Mouse (Mus musculus): ENCODE data around the gene Pla2g5. TPM values are rescaled to one million over a fixed set of nuclear protein-coding genes. Genes with fewer than 3 reads are reported as not detected.
A peak's percentile ranks its signal among the peaks of the same experiment; 100 is the strongest.
"Not testable (repeated sequence)": the region's sequence is repeated elsewhere in the genome, so short reads cannot be mapped to it uniquely, and the experiment has no call there.

Pla2g5 gene
- polyA plus RNA-seq, 1 experiment from 2014 or later = 0.35 TPM

DNA sequence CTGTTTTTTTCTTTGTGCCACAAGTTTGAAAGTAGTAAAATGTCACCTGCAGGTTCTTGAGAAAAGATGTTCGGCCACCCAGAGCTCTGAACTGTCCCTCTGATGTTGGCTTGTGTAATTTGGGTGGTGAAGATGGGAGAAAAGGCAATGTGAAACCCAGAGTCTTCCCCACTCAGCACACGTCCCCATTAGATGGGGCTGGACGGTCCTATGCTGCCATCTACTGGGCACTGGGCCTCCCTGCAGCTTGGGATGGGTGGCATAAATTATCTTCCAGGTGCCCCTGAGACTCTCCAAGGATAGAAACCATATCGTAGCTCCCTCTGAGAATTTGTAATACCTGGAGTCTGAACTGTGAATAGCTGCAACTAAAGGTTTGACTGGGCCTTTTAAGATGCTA is 11.8 kb downstream of the Pla2g5 start:
- Histone ChIP-seq H3K27me3 (ENCODE audit: control insufficient read depth, insufficient read depth, low read length) (no peaks in the 10 kb centered on the region), H3K9me3 (ENCODE audit: control insufficient read depth, low read length) (no peaks in the 10 kb centered on the region), H3K4me3 (ENCODE audit: low read length) (no peak overlapping the region), H3K4me2 (replicated peaks; ENCODE audit: low read depth, low read length) (no peak overlapping the region), H3K4me1 (ENCODE audit: control insufficient read depth, insufficient read depth, low read length) (no peaks in the 10 kb centered on the region), H3K36me3 (ENCODE audit: control insufficient read depth, insufficient read depth, low read length) (no peaks in the 10 kb centered on the region), H3K9ac (ENCODE audit: low read depth, low read length) (no peak overlapping the region), H3K27ac (ENCODE audit: low read depth, low read length) (no peak overlapping the region)
- 5% methylated on average over 4 of the region's 4 CpGs for whole genome bisulfite sequencing
- ATAC-seq (ENCODE audit: low FRiP score, low TSS enrichment) = 0 out of 2 replicates have a peak, but pooled peaks have one; percentile 28

- 87% methylated on average over 7 of the region's 7 CpGs for WGBS
- no peak overlapping the region for H3K27ac ChIP-seq (ENCODE audit: low read depth, low read length)
- no peaks in the 10 kb centered on the region for H3K27me3 ChIP-seq (ENCODE audit: control insufficient read depth, insufficient read depth, low read length)
- no peaks in the 10 kb centered on the region for H3K4me1 ChIP-seq (ENCODE audit: control insufficient read depth, insufficient read depth, low read length)
- no peak overlapping the region for H3K4me3 ChIP-seq (ENCODE audit: low read length)
- no peaks in the 10 kb centered on the region for H3K36me3 ChIP-seq (ENCODE audit: control insufficient read depth, insufficient read depth, low read length)
- ATAC-seq (ENCODE audit: low FRiP score, low TSS enrichment) = no peak
- H3K9ac ChIP-seq (ENCODE audit: low read depth, low read length) = no peak overlapping the region
- H3K9me3 ChIP-seq (ENCODE audit: control insufficient read depth, low read length) = peaks cover 8% of the 10 kb centered on the region
- no peak overlapping the region for H3K4me2 ChIP-seq (replicated peaks; ENCODE audit: low read depth, low read length)
These were observed 21.9 kb downstream of the Pla2g5 start for GRCm38 (mm10) chr4:138841386-138841785.

DNA sequence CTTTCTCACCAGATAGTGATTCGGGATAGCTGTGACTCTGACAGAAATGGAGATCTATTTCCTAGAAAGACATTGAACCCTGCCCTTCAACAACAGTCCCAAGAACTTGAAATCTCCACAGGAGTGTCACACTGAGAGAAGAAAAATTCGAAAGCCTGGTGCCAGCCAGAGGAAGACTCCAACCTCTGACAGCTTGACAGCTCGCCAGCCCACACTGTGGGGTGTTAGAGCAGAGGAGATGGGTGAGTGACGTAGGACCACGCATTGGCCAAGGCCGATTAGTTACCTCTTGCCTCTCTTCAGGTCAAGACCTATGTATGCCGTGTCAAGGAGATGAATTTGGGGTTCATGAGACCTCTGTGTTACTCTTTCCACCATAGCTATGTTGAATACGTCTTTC is 22.6 kb downstream of the Pla2g5 start:
- Histone ChIP-seq H3K4me1 (ENCODE audit: control insufficient read depth, insufficient read depth, low read length) (no peaks in the 10 kb centered on the region), H3K9ac (ENCODE audit: low read depth, low read length) (no peak overlapping the region), H3K4me3 (ENCODE audit: low read length) (no peak overlapping the region), H3K36me3 (ENCODE audit: control insufficient read depth, insufficient read depth, low read length) (no peaks in the 10 kb centered on the region), H3K4me2 (replicated peaks; ENCODE audit: low read depth, low read length) (no peak overlapping the region), H3K9me3 (ENCODE audit: control insufficient read depth, low read length) (peaks cover 8% of the 10 kb centered on the region), H3K27ac (ENCODE audit: low read depth, low read length) (no peak overlapping the region), H3K27me3 (ENCODE audit: control insufficient read depth, insufficient read depth, low read length) (no peaks in the 10 kb centered on the region)
- no peak for ATAC-seq (ENCODE audit: low FRiP score, low TSS enrichment)
- WGBS = 85% methylated on average over 8 of the region's 8 CpGs

GRCm38 (mm10) chr4:138839806-138840205 is 23.5 kb downstream of the Pla2g5 start:
- no peak overlapping the region for H3K9ac ChIP-seq (ENCODE audit: low read depth, low read length)
- no peak overlapping the region for H3K4me3 ChIP-seq (ENCODE audit: low read length)
- no peaks in the 10 kb centered on the region for H3K27me3 ChIP-seq (ENCODE audit: control insufficient read depth, insufficient read depth, low read length)
- H3K27ac ChIP-seq (ENCODE audit: low read depth, low read length) = no peak overlapping the region
- H3K4me2 ChIP-seq (replicated peaks; ENCODE audit: low read depth, low read length) = no peak overlapping the region
- ATAC-seq (ENCODE audit: low FRiP score, low TSS enrichment) = no peak
- H3K36me3 ChIP-seq (ENCODE audit: control insufficient read depth, insufficient read depth, low read length) = no peaks in the 10 kb centered on the region
- WGBS = 83% methylated on average over 6 of the region's 6 CpGs
- H3K4me1 ChIP-seq (ENCODE audit: control insufficient read depth, insufficient read depth, low read length) = no peaks in the 10 kb centered on the region
- H3K9me3 ChIP-seq (ENCODE audit: control insufficient read depth, low read length) = peaks cover 8% of the 10 kb centered on the region

- Histone ChIP-seq H3K27me3 (ENCODE audit: control insufficient read depth, insufficient read depth, low read length) (no peaks in the 10 kb centered on the region), H3K36me3 (ENCODE audit: control insufficient read depth, insufficient read depth, low read length) (no peaks in the 10 kb centered on the region), H3K27ac (ENCODE audit: low read depth, low read length) (no peak overlapping the region), H3K9me3 (ENCODE audit: control insufficient read depth, low read length) (peaks cover 8% of the 10 kb centered on the region; the same call in 1 of the 2 replicates), H3K4me2 (replicated peaks; ENCODE audit: low read depth, low read length) (no peak overlapping the region), H3K4me3 (ENCODE audit: low read length) (no peak overlapping the region), H3K4me1 (ENCODE audit: control insufficient read depth, insufficient read depth, low read length) (peaks cover 7% of the 10 kb centered on the region; the same call in 1 of the 2 replicates), H3K9ac (ENCODE audit: low read depth, low read length) (no peak overlapping the region)
- no peak for ATAC-seq (ENCODE audit: low FRiP score, low TSS enrichment)
- 51% methylated on average over 11 of the region's 11 CpGs for WGBS
These were observed 36.1 kb downstream of the Pla2g5 start for GRCm38 (mm10) chr4:138827147-138827546.

DNA sequence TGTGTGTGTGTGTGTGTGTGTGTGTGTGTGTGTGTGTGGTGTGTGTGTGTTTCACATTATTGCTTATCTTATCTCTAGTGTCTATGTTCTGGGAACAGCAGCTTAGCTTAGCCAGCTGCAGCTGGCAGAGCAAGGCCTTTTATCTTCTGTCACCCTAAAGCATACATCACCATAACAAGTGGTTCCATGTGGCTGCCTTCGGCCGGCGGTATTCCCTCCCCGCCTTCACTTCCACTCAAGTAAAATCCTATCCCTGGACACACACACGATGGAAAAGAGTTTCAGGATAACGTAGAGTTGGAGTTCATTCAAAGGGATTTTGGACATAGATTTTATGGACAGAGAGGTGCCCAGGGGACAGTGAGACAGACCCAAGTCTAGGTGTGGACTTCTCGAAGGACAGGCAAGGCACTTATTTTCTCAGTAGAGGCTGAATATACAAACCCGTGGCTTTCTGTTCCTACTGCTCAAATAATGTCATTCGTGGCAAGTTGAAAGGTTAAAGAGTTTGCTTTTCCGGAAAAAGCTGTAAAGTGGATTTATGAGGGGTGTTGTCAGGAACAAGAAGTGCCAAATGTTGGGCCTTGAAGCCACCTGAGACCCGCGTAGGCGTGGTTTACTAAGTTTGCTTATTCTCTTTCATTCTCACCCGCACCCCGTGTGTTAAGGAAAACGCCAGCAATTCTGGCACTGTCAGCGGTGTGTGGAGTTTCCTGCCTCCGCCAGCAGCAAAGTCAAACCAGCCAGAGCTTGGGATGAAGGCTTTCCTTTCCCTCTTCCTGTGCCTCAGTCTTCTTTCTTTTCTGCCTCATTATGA is 37.3 kb downstream of the Pla2g5 start:
- H3K27ac ChIP-seq (ENCODE audit: low read depth, low read length) = no peak overlapping the region; the same call in 1 of the 2 replicates
- no peak overlapping the region; the same call in 1 of the 2 replicates for H3K4me2 ChIP-seq (replicated peaks; ENCODE audit: low read depth, low read length)
- WGBS = 7% methylated on average over 18 of the region's 18 CpGs
- peaks cover 8% of the 10 kb centered on the region; the same call in 1 of the 2 replicates for H3K9me3 ChIP-seq (ENCODE audit: control insufficient read depth, low read length)
- peaks cover 7% of the 10 kb centered on the region; the same call in 1 of the 2 replicates for H3K4me1 ChIP-seq (ENCODE audit: control insufficient read depth, insufficient read depth, low read length)
- H3K27me3 ChIP-seq (ENCODE audit: control insufficient read depth, insufficient read depth, low read length) = no peaks in the 10 kb centered on the region
- no peak overlapping the region for H3K4me3 ChIP-seq (ENCODE audit: low read length)
- no peak overlapping the region for H3K9ac ChIP-seq (ENCODE audit: low read depth, low read length)
- no peak; the same call in 1 of the 2 replicates for ATAC-seq (ENCODE audit: low FRiP score, low TSS enrichment)
- H3K36me3 ChIP-seq (ENCODE audit: control insufficient read depth, insufficient read depth, low read length) = no peaks in the 10 kb centered on the region

DNA sequence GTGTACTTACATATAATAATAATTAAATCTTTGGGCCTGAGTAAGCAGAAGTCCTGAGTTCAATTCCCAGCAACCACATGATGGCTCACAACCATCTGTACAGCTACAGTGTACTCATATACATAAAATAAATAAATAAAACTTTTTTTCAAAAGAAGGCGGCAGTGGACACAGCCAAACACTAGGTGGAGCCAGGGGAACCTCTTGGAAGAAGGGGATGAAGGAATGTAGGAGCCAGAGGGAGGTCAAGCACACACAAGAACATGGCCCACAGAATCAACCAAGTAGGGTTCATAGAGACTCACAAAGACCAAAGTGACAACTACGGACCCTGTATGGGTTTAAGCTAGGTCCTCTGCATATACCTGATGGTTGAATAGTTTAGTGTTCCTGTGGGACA is 38.6 kb downstream of the Pla2g5 start:
- WGBS = 81% methylated on average over 2 of the region's 2 CpGs
- H3K4me2 ChIP-seq (replicated peaks; ENCODE audit: low read depth, low read length) = no peak overlapping the region
- ATAC-seq (ENCODE audit: low FRiP score, low TSS enrichment) = no peak
- H3K36me3 ChIP-seq (ENCODE audit: control insufficient read depth, insufficient read depth, low read length) = no peaks in the 10 kb centered on the region
- H3K27me3 ChIP-seq (ENCODE audit: control insufficient read depth, insufficient read depth, low read length) = no peaks in the 10 kb centered on the region
- H3K4me3 ChIP-seq (ENCODE audit: low read length) = no peak overlapping the region
- peaks cover 8% of the 10 kb centered on the region; the same call in 1 of the 2 replicates for H3K9me3 ChIP-seq (ENCODE audit: control insufficient read depth, low read length)
- peaks cover 7% of the 10 kb centered on the region; the same call in 1 of the 2 replicates for H3K4me1 ChIP-seq (ENCODE audit: control insufficient read depth, insufficient read depth, low read length)
- H3K9ac ChIP-seq (ENCODE audit: low read depth, low read length) = no peak overlapping the region
- H3K27ac ChIP-seq (ENCODE audit: low read depth, low read length) = no peak overlapping the region

GRCm38 (mm10) chr4:138824161-138824560 is 39.1 kb downstream of the Pla2g5 start:
- WGBS = 78% methylated on average over 2 of the region's 2 CpGs
- not testable (repeated sequence) for H3K9ac ChIP-seq (ENCODE audit: low read depth, low read length); ATAC-seq (ENCODE audit: low FRiP score, low TSS enrichment); H3K4me3 ChIP-seq (ENCODE audit: low read length); H3K36me3 ChIP-seq (ENCODE audit: control insufficient read depth, insufficient read depth, low read length); H3K9me3 ChIP-seq (ENCODE audit: control insufficient read depth, low read length); H3K27me3 ChIP-seq (ENCODE audit: control insufficient read depth, insufficient read depth, low read length); H3K4me1 ChIP-seq (ENCODE audit: control insufficient read depth, insufficient read depth, low read length); H3K27ac ChIP-seq (ENCODE audit: low read depth, low read length); H3K4me2 ChIP-seq (replicated peaks; ENCODE audit: low read depth, low read length)

DNA sequence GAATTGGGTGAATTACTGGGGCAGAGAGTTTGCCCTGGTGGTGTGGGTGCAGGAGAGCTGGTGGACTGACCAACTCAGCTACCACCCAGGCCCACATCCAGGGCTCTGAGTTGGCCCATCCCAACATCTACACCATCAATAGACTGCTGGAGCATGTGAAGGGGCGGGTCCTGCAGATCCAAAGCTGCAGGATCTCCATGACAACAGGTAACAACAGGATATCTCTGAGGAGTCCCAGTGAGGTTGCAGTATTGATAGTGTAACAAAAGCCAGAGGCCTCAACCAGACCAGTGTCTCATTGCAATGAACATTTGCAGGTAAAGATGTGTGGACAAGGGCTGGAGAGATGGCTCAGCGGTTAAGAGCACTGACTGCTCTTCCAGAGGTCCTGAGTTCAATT is 42.2 kb downstream of the Pla2g5 start:
- Histone ChIP-seq H3K36me3 (ENCODE audit: control insufficient read depth, insufficient read depth, low read length) (no peaks in the 10 kb centered on the region), H3K9me3 (ENCODE audit: control insufficient read depth, low read length) (peaks cover 8% of the 10 kb centered on the region; the same call in 1 of the 2 replicates), H3K27me3 (ENCODE audit: control insufficient read depth, insufficient read depth, low read length) (no peaks in the 10 kb centered on the region), H3K4me2 (replicated peaks; ENCODE audit: low read depth, low read length) (no peak overlapping the region), H3K27ac (ENCODE audit: low read depth, low read length) (no peak overlapping the region), H3K4me1 (ENCODE audit: control insufficient read depth, insufficient read depth, low read length) (peaks cover 4% of the 10 kb centered on the region; the same call in 1 of the 2 replicates), H3K4me3 (ENCODE audit: low read length) (no peak overlapping the region), H3K9ac (ENCODE audit: low read depth, low read length) (no peak overlapping the region)
- ATAC-seq (ENCODE audit: low FRiP score, low TSS enrichment) = no peak
- WGBS = 87% methylated on average over 2 of the region's 2 CpGs

Measured in kidney, embryonic 14.5 days (tissue).